22 mouse cellular contexts compared by ENCODE assay signal in the genomic region with DNA sequence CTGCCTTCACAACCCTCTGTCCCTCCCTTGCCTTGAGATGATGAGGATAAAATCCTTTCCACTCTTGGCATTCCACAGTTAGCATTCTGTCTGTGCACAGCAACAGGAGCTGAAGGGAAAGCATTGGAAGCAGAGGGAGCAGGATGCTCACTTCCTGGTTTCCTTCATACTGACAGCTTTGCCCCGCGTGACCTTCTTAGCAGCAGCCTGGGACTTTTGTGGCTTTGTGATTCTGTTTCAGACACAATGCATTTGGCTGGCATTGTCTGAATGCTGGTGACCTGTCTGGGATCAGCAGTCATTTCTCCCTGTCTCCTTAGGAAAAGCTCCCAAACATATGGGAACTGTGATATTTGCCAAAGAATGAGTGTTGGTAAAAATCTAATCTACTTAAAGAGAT. TPM values are rescaled to one million over a fixed set of nuclear protein-coding genes. Genes with fewer than 3 reads are reported as not detected.
DNase-seq lines count a peak whose midpoint lies in the region; ATAC-seq lines count a peak whose summit lies in the region.
"Had no signal": no experiment of that assay in that cellular context is flagged by ENCODE, and none has a peak within 500 bp of the region (broad histone marks: within the 10 kb centered on the region; RNA-seq: fewer than 3 reads in every experiment).

No protein-coding gene starts in this region.

- DNase-seq in hindbrain, embryonic 10.5 days (ENCODE audit: low spot score) = peak; percentile 36
- no peak for DNase-seq in hindbrain, embryonic 14.5 days (ENCODE audit: low spot score)
- DNase-seq in neural tube, embryonic 10.5 days (ENCODE audit: extremely low spot score, low spot score) = peak; percentile 14
- peak; percentile 9 to 10 for DNase-seq in kidney, postnatal 36 days
- DNase-seq in limb, embryonic 10.5 days (ENCODE audit: low spot score) = no peak
- DNase-seq in gastrocnemius, adult 8-10 months (ENCODE audit: low spot score in 2 of 2) = no peak
- DNase-seq: cerebellum, adult 11 months; layer of hippocampus, adult 9-11 months; thymus, postnatal 36 days had no signal

- peaks cover 12% of the 10 kb centered on the region for H3K4me1 ChIP-seq in hindbrain, embryonic 10.5 days (replicated peaks)
- no peaks in the 10 kb centered on the region for H3K4me1 ChIP-seq in hindbrain, embryonic 14.5 days (replicated peaks; ENCODE audit: control insufficient read depth, insufficient read depth, low read length)
- no peaks in the 10 kb centered on the region for H3K4me1 ChIP-seq in neural tube, embryonic 15.5 days
- no peaks in the 10 kb centered on the region for H3K4me1 ChIP-seq in limb, embryonic 10.5 days

- no peak overlapping the region for H3K9ac ChIP-seq in hindbrain, embryonic 14.5 days
- H3K9ac ChIP-seq in neural tube, embryonic 15.5 days (replicated peaks) = no peak overlapping the region
- H3K9ac ChIP-seq: midbrain, embryonic 12.5 days had no signal

- no peak overlapping the region for H3K4me2 ChIP-seq in hindbrain, embryonic 14.5 days (replicated peaks)
- H3K4me2 ChIP-seq in neural tube, embryonic 15.5 days = no peak overlapping the region
- H3K4me2 ChIP-seq: liver, embryonic 11.5 days; midbrain, embryonic 12.5 days had no signal

- H3K27me3 ChIP-seq in hindbrain, embryonic 10.5 days (ENCODE audit: insufficient read depth, poor library complexity, severe bottlenecking) = no peaks in the 10 kb centered on the region
- no peaks in the 10 kb centered on the region for H3K27me3 ChIP-seq in hindbrain, embryonic 14.5 days (ENCODE audit: control insufficient read depth, insufficient read depth, low read length)
- no peaks in the 10 kb centered on the region for H3K27me3 ChIP-seq in neural tube, embryonic 15.5 days (replicated peaks)
- no peaks in the 10 kb centered on the region for H3K27me3 ChIP-seq in limb, embryonic 10.5 days (ENCODE audit: low read depth, poor library complexity, severe bottlenecking)
- H3K27me3 ChIP-seq: midbrain, embryonic 12.5 days had no signal

- H3K9me3 ChIP-seq in hindbrain, embryonic 10.5 days = no peaks in the 10 kb centered on the region
- H3K9me3 ChIP-seq in hindbrain, embryonic 14.5 days (ENCODE audit: control insufficient read depth, low read length) = no peaks in the 10 kb centered on the region
- H3K9me3 ChIP-seq in neural tube, embryonic 15.5 days (replicated peaks) = no peaks in the 10 kb centered on the region
- no peaks in the 10 kb centered on the region for H3K9me3 ChIP-seq in limb, embryonic 10.5 days (replicated peaks)
- H3K9me3 ChIP-seq: G1E; midbrain, embryonic 12.5 days had no signal

- no peak for ATAC-seq in hindbrain, embryonic 14.5 days (ENCODE audit: low FRiP score)
- ATAC-seq in neural tube, embryonic 15.5 days (ENCODE audit: low FRiP score) = no peak
- ATAC-seq: lung, postnatal 0 days had no signal

- H3K27ac ChIP-seq in hindbrain, embryonic 10.5 days = peak overlapping the region; percentile 53; the same call in 1 of the 2 replicates
- no peak overlapping the region for H3K27ac ChIP-seq in hindbrain, embryonic 14.5 days
- H3K27ac ChIP-seq in neural tube, embryonic 15.5 days (replicated peaks) = no peak overlapping the region
- H3K27ac ChIP-seq in limb, embryonic 10.5 days = no peak overlapping the region
- H3K27ac ChIP-seq: midbrain, embryonic 12.5 days had no signal

- 14% methylated on average over 2 of the region's 2 CpGs for WGBS in hindbrain, embryonic 10.5 days
- 2% methylated on average over 2 of the region's 2 CpGs for WGBS in hindbrain, embryonic 14.5 days
- WGBS in neural tube, embryonic 15.5 days = 26% methylated on average over 2 of the region's 2 CpGs
- 30% methylated on average over 2 of the region's 2 CpGs for WGBS in limb, embryonic 10.5 days

- H3K36me3 ChIP-seq in hindbrain, embryonic 10.5 days = no peaks in the 10 kb centered on the region
- H3K36me3 ChIP-seq in hindbrain, embryonic 14.5 days (replicated peaks; ENCODE audit: control insufficient read depth, insufficient read depth) = no peaks in the 10 kb centered on the region
- H3K36me3 ChIP-seq in neural tube, embryonic 15.5 days = no peaks in the 10 kb centered on the region
- no peaks in the 10 kb centered on the region for H3K36me3 ChIP-seq in limb, embryonic 10.5 days
- H3K36me3 ChIP-seq: G1E; midbrain, embryonic 12.5 days had no signal

- no peak overlapping the region for H3K4me3 ChIP-seq in hindbrain, embryonic 10.5 days
- H3K4me3 ChIP-seq in hindbrain, embryonic 14.5 days (replicated peaks; ENCODE audit: low read length) = no peak overlapping the region
- no peak overlapping the region for H3K4me3 ChIP-seq in neural tube, embryonic 15.5 days (replicated peaks)
- no peak overlapping the region for H3K4me3 ChIP-seq in limb, embryonic 10.5 days
- H3K4me3 ChIP-seq: midbrain, embryonic 12.5 days had no signal

RNA-seq across cellular contexts. Expression of gene Gm10217, which starts 4.8 kb away (rescaled TPM):
- polyA plus RNA-seq in hindbrain, embryonic 10.5 days (2016; fragmentation: Nextera tagmentation; extraction: Ambion mirVana) = not detected in 2 replicates
- polyA plus RNA-seq in hindbrain, embryonic 14.5 days (2014; fragmentation: Nextera tagmentation; extraction: Ambion mirVana) = not detected in 2 replicates
- not detected in 2 replicates for polyA plus RNA-seq in neural tube, embryonic 15.5 days (2015; fragmentation: Nextera tagmentation; extraction: Ambion mirVana)
- not detected in 2 replicates for polyA plus RNA-seq in limb, embryonic 10.5 days (2016; fragmentation: Nextera tagmentation; extraction: Ambion mirVana)
- not detected for total RNA-seq in gastrocnemius, adult 8-10 months (2022)
- total RNA-seq: common myeloid progenitor, adult 5-6 weeks; G1E; heart, adult 8-10 months; heart, postnatal 25 days; left cerebral cortex, postnatal 25 days had no signal
- polyA plus RNA-seq: C2C12; G1E; intestine, embryonic 14.5 days; liver, embryonic 11.5 days; lung, postnatal 0 days; midbrain, embryonic 12.5 days; neural tube, embryonic 14.5 days; spleen, adult 2 months had no signal

Comparison
In these comparisons a context has a peak if more than half of its experiments do, and no peak if none do; other contexts are left out.
1. DNase-seq: peak in hindbrain, embryonic 10.5 days (single experiment), neural tube, embryonic 10.5 days (single experiment) and kidney, postnatal 36 days (2 of 2); none in hindbrain, embryonic 14.5 days (single experiment), limb, embryonic 10.5 days (single experiment) and gastrocnemius, adult 8-10 months (0 of 2).